ENCODE assay signal across 22 mouse cellular contexts in genomic region chr11:60772161-60772560, GRCm38 (mm10).
"Had no signal": no experiment of that assay in that cellular context is flagged by ENCODE, and none has a peak within 500 bp of the region (broad histone marks: within the 10 kb centered on the region; RNA-seq: fewer than 3 reads in every experiment).

No protein-coding gene starts in this region.

- H3K9ac ChIP-seq: intestine, embryonic 15.5 days; kidney, embryonic 15.5 days; limb, embryonic 12.5 days; limb, embryonic 15.5 days; liver, embryonic 12.5 days; liver, embryonic 15.5 days; midbrain, embryonic 15.5 days; neural tube, embryonic 13.5 days; stomach, embryonic 15.5 days had no signal

- H3K27ac ChIP-seq: intestine, embryonic 15.5 days; kidney, embryonic 15.5 days; limb, embryonic 12.5 days; limb, embryonic 15.5 days; liver, embryonic 12.5 days; liver, embryonic 15.5 days; midbrain, embryonic 15.5 days; neural tube, embryonic 13.5 days; stomach, embryonic 15.5 days had no signal

- DNase-seq: kidney, adult 8-10 months; kidney, postnatal 25 days; left cerebral cortex, postnatal 4 days; lung, adult 2 months; lung, postnatal 14 days; lung, postnatal 4 days; retina, postnatal 1 day; right cerebral cortex, postnatal 25 days; spleen, adult 18-20 months; thymus, adult 18-20 months; thymus, postnatal 36 days had no signal

- ATAC-seq: intestine, embryonic 15.5 days; liver, embryonic 12.5 days; midbrain, embryonic 15.5 days had no signal

- H3K4me3 ChIP-seq: intestine, embryonic 15.5 days; kidney, embryonic 15.5 days; limb, embryonic 12.5 days; limb, embryonic 15.5 days; liver, embryonic 12.5 days; liver, embryonic 15.5 days; midbrain, embryonic 15.5 days; myocyte; neural tube, embryonic 13.5 days; stomach, embryonic 15.5 days had no signal

- H3K27me3 ChIP-seq: intestine, embryonic 15.5 days; kidney, embryonic 15.5 days; limb, embryonic 12.5 days; limb, embryonic 15.5 days; liver, embryonic 12.5 days; liver, embryonic 15.5 days; midbrain, embryonic 15.5 days; neural tube, embryonic 13.5 days; stomach, embryonic 15.5 days had no signal

- H3K4me2 ChIP-seq: intestine, embryonic 15.5 days; kidney, embryonic 15.5 days; limb, embryonic 12.5 days; limb, embryonic 15.5 days; liver, embryonic 12.5 days; liver, embryonic 15.5 days; midbrain, embryonic 11.5 days; midbrain, embryonic 15.5 days; neural tube, embryonic 13.5 days; stomach, embryonic 15.5 days had no signal

- H3K36me3 ChIP-seq: intestine, embryonic 15.5 days; kidney, embryonic 15.5 days; limb, embryonic 12.5 days; limb, embryonic 15.5 days; liver, embryonic 12.5 days; liver, embryonic 15.5 days; midbrain, embryonic 15.5 days; neural tube, embryonic 13.5 days; stomach, embryonic 15.5 days had no signal

- H3K9me3 ChIP-seq: intestine, embryonic 15.5 days; kidney, embryonic 15.5 days; limb, embryonic 12.5 days; limb, embryonic 15.5 days; liver, embryonic 12.5 days; liver, embryonic 15.5 days; midbrain, embryonic 15.5 days; neural tube, embryonic 13.5 days; stomach, embryonic 15.5 days had no signal
